Mouse (Mus musculus): Measurements from ENCODE around the gene Grem1. TPM values are rescaled to one million over a fixed set of nuclear protein-coding genes. Genes with fewer than 3 reads are reported as not detected.
A peak's percentile ranks its signal among the peaks of the same experiment; 100 is the strongest.

The Grem1 gene
- 9.5 and 11.5 TPM in 2 replicates for polyA plus RNA-seq (2014; fragmentation: Nextera tagmentation; extraction: Ambion mirVana)

- peak within 1 kb of the TSS; percentile 95 for H3K4me2 ChIP-seq (ENCODE audit: low read length)
- H3K27me3 ChIP-seq (replicated peaks; ENCODE audit: control insufficient read depth, insufficient read depth, low read length): peaks cover 49% of the 10 kb centered on the region
- H3K9ac ChIP-seq (ENCODE audit: low read length): peak within 1 kb of the TSS; percentile 42
- H3K9me3 ChIP-seq (ENCODE audit: control insufficient read depth, low read length): no peaks in the 10 kb centered on the region
- WGBS: under 1% methylated on average over 60 of the region's 64 CpGs
- H3K36me3 ChIP-seq (ENCODE audit: control insufficient read depth, insufficient read depth, low read length): no peaks in the 10 kb centered on the region
- peaks cover 5% of the 10 kb centered on the region; the same call in 1 of the 2 replicates for H3K4me1 ChIP-seq (replicated peaks; ENCODE audit: control insufficient read depth, insufficient read depth, low read length)
- 0 out of 2 replicates have a peak within 1 kb of the TSS, but pooled peaks have one; percentile 27 for H3K27ac ChIP-seq (ENCODE audit: low read depth)
- peak; percentile 68 for ATAC-seq (replicated peaks; ENCODE audit: low FRiP score, low TSS enrichment, low read depth)
- peak; percentile 78 for DNase-seq (ENCODE audit: low spot score)
- H3K4me3 ChIP-seq (ENCODE audit: low read depth, low read length): peak within 1 kb of the TSS; percentile 52
Measured at GRCm38 (mm10) chr2:113758311-113759161, at the start of gene Grem1. Gene Grem1, minus strand, starts transcription at chr2:113758646.

DNA sequence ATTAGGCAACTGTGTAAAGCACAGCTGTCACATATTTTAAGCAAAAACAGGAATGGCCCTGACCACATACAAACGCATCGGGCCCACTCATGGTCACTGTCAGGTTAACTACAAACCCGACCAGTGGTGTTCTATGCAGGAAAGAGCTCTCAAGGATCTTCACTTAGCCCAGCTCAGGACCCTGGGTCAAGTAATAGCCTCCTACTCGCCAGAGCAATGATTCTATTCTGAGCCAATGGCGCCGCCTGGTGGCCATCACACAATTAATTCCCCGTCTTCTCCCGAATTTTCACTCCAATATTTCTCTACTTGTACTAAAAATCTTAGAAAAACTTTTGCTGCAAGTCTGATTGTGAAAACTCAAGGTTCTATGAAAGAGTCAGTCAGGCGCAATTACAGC is 49.2 kb upstream of the Grem1 start:
- ATAC-seq (replicated peaks; ENCODE audit: low FRiP score, low TSS enrichment, low read depth) (0 out of 2 replicates have a peak, but pooled peaks have one; percentile 50), DNase-seq (ENCODE audit: low spot score) (peak; percentile 87)
- 22% methylated on average over 9 of the region's 9 CpGs for WGBS
- no peaks in the 10 kb centered on the region for H3K9me3 ChIP-seq (ENCODE audit: control insufficient read depth, low read length)
- H3K9ac ChIP-seq (ENCODE audit: low read length): no peak overlapping the region
- H3K27me3 ChIP-seq (replicated peaks; ENCODE audit: control insufficient read depth, insufficient read depth, low read length): no peaks in the 10 kb centered on the region
- no peak overlapping the region for H3K4me2 ChIP-seq (ENCODE audit: low read length)
- no peaks in the 10 kb centered on the region for H3K36me3 ChIP-seq (ENCODE audit: control insufficient read depth, insufficient read depth, low read length)
- no peaks in the 10 kb centered on the region for H3K4me1 ChIP-seq (replicated peaks; ENCODE audit: control insufficient read depth, insufficient read depth, low read length)
- H3K4me3 ChIP-seq (ENCODE audit: low read depth, low read length): no peak overlapping the region
- no peak overlapping the region for H3K27ac ChIP-seq (ENCODE audit: low read depth)

DNA sequence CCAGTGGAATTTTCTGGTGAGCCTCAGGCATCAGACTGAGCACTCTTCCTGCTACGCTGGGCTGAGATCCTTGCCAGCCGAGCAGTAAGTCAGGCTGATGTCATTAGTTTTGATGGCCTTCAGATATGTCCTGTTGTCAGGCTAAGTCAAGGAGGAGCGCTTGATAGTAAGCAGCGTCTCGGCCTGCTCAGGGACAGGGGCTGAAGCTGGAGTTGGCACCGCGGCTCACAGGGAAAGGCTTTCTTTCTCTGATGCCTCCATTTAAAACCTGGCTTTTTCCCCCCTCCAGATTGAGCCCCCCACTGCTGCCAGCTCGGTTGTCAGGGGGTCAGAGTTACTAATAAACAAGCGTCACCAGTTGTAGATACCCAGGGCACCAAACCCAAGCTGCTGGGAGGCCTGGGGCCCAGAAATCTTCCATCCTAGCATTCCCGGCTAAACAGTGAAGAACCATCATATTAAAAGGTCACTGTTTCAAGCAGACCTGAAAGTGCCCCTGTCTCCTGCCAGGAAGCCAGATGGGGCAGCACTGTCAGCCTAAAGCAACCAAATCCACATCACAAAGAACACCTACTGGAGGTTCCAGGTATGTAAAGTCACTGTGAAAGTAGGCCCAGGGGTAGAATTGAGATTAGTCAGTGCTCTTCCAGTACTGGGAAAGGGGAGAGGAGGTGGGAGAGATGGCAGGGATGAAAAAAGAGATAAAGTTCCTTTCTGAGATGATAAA is 48.6 kb upstream of the Grem1 start:
- H3K9me3 ChIP-seq (ENCODE audit: control insufficient read depth, low read length): no peaks in the 10 kb centered on the region
- DNase-seq (ENCODE audit: low spot score) (no peak), ATAC-seq (replicated peaks; ENCODE audit: low FRiP score, low TSS enrichment, low read depth) (no peak)
- H3K36me3 ChIP-seq (ENCODE audit: control insufficient read depth, insufficient read depth, low read length): no peaks in the 10 kb centered on the region
- H3K27me3 ChIP-seq (replicated peaks; ENCODE audit: control insufficient read depth, insufficient read depth, low read length): no peaks in the 10 kb centered on the region
- no peaks in the 10 kb centered on the region for H3K4me1 ChIP-seq (replicated peaks; ENCODE audit: control insufficient read depth, insufficient read depth, low read length)
- H3K27ac ChIP-seq (ENCODE audit: low read depth): no peak overlapping the region
- no peak overlapping the region for H3K4me3 ChIP-seq (ENCODE audit: low read depth, low read length)
- H3K9ac ChIP-seq (ENCODE audit: low read length): no peak overlapping the region
- H3K4me2 ChIP-seq (ENCODE audit: low read length): no peak overlapping the region
- WGBS: 55% methylated on average over 10 of the region's 10 CpGs

GRCm38 (mm10) chr2:113805765-113806164 is 47.3 kb upstream of the Grem1 start:
- ATAC-seq (replicated peaks; ENCODE audit: low FRiP score, low TSS enrichment, low read depth) (no peak), DNase-seq (ENCODE audit: low spot score) (no peak)
- 86% methylated on average over 4 of the region's 4 CpGs for WGBS
- Histone ChIP-seq H3K4me1 (replicated peaks; ENCODE audit: control insufficient read depth, insufficient read depth, low read length) (no peaks in the 10 kb centered on the region), H3K36me3 (ENCODE audit: control insufficient read depth, insufficient read depth, low read length) (no peaks in the 10 kb centered on the region), H3K9me3 (ENCODE audit: control insufficient read depth, low read length) (no peaks in the 10 kb centered on the region), H3K27ac (ENCODE audit: low read depth) (no peak overlapping the region), H3K4me3 (ENCODE audit: low read depth, low read length) (no peak overlapping the region), H3K9ac (ENCODE audit: low read length) (no peak overlapping the region), H3K27me3 (replicated peaks; ENCODE audit: control insufficient read depth, insufficient read depth, low read length) (no peaks in the 10 kb centered on the region), H3K4me2 (ENCODE audit: low read length) (no peak overlapping the region)

DNA sequence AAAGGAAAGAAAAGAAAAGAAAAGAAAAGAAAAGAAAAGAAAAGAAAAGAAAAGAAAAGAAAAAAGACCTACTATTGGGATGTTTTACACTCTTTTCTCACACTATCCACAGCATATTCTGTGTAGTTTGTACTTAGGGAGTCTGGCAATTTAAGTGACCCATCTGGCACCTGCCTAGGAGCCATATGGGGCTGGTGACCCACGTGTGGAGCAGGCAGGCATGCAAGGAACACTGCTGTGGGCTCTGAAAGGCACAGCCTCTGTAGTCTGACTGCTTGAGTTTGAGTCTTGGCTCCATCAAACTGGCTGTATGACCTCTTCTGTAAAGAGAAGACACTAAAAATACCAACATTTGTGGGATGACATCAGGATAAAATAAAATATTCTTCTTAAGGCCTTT is 45.3 kb upstream of the Grem1 start:
- H3K36me3 ChIP-seq (ENCODE audit: control insufficient read depth, insufficient read depth, low read length): no peaks in the 10 kb centered on the region
- H3K27ac ChIP-seq (ENCODE audit: low read depth): no peak overlapping the region
- no peak overlapping the region for H3K9ac ChIP-seq (ENCODE audit: low read length)
- WGBS: 31% methylated on average over 1 of the region's 1 CpGs
- DNase-seq (ENCODE audit: low spot score): no peak
- no peak overlapping the region for H3K4me2 ChIP-seq (ENCODE audit: low read length)
- H3K4me1 ChIP-seq (replicated peaks; ENCODE audit: control insufficient read depth, insufficient read depth, low read length): no peaks in the 10 kb centered on the region
- no peak overlapping the region for H3K4me3 ChIP-seq (ENCODE audit: low read depth, low read length)
- no peaks in the 10 kb centered on the region for H3K27me3 ChIP-seq (replicated peaks; ENCODE audit: control insufficient read depth, insufficient read depth, low read length)
- no peak for ATAC-seq (replicated peaks; ENCODE audit: low FRiP score, low TSS enrichment, low read depth)
- no peaks in the 10 kb centered on the region for H3K9me3 ChIP-seq (ENCODE audit: control insufficient read depth, low read length)

GRCm38 (mm10) chr2:113800846-113801245 is 42.4 kb upstream of the Grem1 start:
- Histone ChIP-seq H3K27ac (ENCODE audit: low read depth) (no peak overlapping the region), H3K27me3 (replicated peaks; ENCODE audit: control insufficient read depth, insufficient read depth, low read length) (no peaks in the 10 kb centered on the region), H3K4me2 (ENCODE audit: low read length) (no peak overlapping the region), H3K9ac (ENCODE audit: low read length) (no peak overlapping the region), H3K9me3 (ENCODE audit: control insufficient read depth, low read length) (no peaks in the 10 kb centered on the region), H3K36me3 (ENCODE audit: control insufficient read depth, insufficient read depth, low read length) (no peaks in the 10 kb centered on the region), H3K4me3 (ENCODE audit: low read depth, low read length) (no peak overlapping the region), H3K4me1 (replicated peaks; ENCODE audit: control insufficient read depth, insufficient read depth, low read length) (no peaks in the 10 kb centered on the region)
- ATAC-seq (replicated peaks; ENCODE audit: low FRiP score, low TSS enrichment, low read depth) (no peak), DNase-seq (ENCODE audit: low spot score) (no peak)
- 80% methylated on average over 5 of the region's 5 CpGs for WGBS

DNA sequence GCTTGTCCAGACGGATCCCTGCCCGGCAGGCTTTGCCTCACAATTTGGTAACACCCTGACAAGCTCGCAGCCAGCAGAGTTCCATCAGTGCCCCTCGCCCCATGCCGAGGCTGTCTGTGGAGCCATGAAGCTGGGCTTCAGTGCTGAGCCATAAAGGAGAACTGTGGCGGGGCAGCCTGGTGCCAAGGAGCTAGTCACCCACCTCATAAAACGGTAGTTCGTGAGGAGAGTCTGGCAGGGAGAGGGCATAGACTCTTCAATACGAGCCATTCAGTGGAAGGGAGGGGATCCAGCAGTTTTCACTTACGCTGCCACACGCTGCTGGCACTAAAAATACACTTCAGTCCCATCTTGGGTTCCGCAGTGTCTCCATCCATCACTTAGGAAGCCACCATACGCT is 40.2 kb upstream of the Grem1 start:
- Histone ChIP-seq H3K9ac (ENCODE audit: low read length) (no peak overlapping the region), H3K27me3 (replicated peaks; ENCODE audit: control insufficient read depth, insufficient read depth, low read length) (no peaks in the 10 kb centered on the region), H3K4me1 (replicated peaks; ENCODE audit: control insufficient read depth, insufficient read depth, low read length) (no peaks in the 10 kb centered on the region), H3K36me3 (ENCODE audit: control insufficient read depth, insufficient read depth, low read length) (no peaks in the 10 kb centered on the region), H3K27ac (ENCODE audit: low read depth) (no peak overlapping the region), H3K4me2 (ENCODE audit: low read length) (no peak overlapping the region), H3K4me3 (ENCODE audit: low read depth, low read length) (no peak overlapping the region), H3K9me3 (ENCODE audit: control insufficient read depth, low read length) (no peaks in the 10 kb centered on the region)
- ATAC-seq (replicated peaks; ENCODE audit: low FRiP score, low TSS enrichment, low read depth): no peak
- WGBS: 78% methylated on average over 13 of the region's 13 CpGs
- DNase-seq (ENCODE audit: low spot score): no peak

- no peaks in the 10 kb centered on the region for H3K36me3 ChIP-seq (ENCODE audit: control insufficient read depth, insufficient read depth, low read length)
- no peak for DNase-seq (ENCODE audit: low spot score)
- H3K4me1 ChIP-seq (replicated peaks; ENCODE audit: control insufficient read depth, insufficient read depth, low read length): no peaks in the 10 kb centered on the region
- H3K4me2 ChIP-seq (ENCODE audit: low read length): no peak overlapping the region
- no peak overlapping the region for H3K27ac ChIP-seq (ENCODE audit: low read depth)
- WGBS: 72% methylated on average over 4 of the region's 4 CpGs
- no peak overlapping the region for H3K4me3 ChIP-seq (ENCODE audit: low read depth, low read length)
- H3K9me3 ChIP-seq (ENCODE audit: control insufficient read depth, low read length): no peaks in the 10 kb centered on the region
- no peak overlapping the region for H3K9ac ChIP-seq (ENCODE audit: low read length)
- ATAC-seq (replicated peaks; ENCODE audit: low FRiP score, low TSS enrichment, low read depth): no peak
- no peaks in the 10 kb centered on the region for H3K27me3 ChIP-seq (replicated peaks; ENCODE audit: control insufficient read depth, insufficient read depth, low read length)
Measured at GRCm38 (mm10) chr2:113795186-113795585, 36.7 kb upstream of the Grem1 start.
